Mouse (Mus musculus): Measurements from ENCODE around the gene Fam166a.
"Not testable (repeated sequence)": the region's sequence is repeated elsewhere in the genome, so short reads cannot be mapped to it uniquely, and the experiment has no call there.

- not testable (repeated sequence) for TF ChIP-seq EP300 (IDR thresholded peaks at IDR 0.05; ENCODE audit: insufficient read depth, low read depth, low read length); POLR2A (IDR thresholded peaks at IDR 0.05; ENCODE audit: insufficient read depth, low read length)
- TF ChIP-seq CTCF (IDR thresholded peaks at IDR 0.05; ENCODE audit: low read depth, low read length): peak; percentile 34
These were observed 38.0 kb downstream of the Fam166a start for GRCm38 (mm10) chr2:25256443-25257109.
